Mouse (Mus musculus) hindbrain, embryonic 16.5 days (tissue): ENCODE measurements around the gene Duoxa2. TPM values are rescaled to one million over a fixed set of nuclear protein-coding genes. Genes with fewer than 3 reads are reported as not detected.
A peak's percentile ranks its signal among the peaks of the same experiment; 100 is the strongest.
"Not testable (repeated sequence)": the region's sequence is repeated elsewhere in the genome, so short reads cannot be mapped to it uniquely, and the experiment has no call there.

Experiments used
- ATAC-seq: fragments of 200-750 bp; cut with Nextera tagmentation; 2 replicates; pipeline ENCODE4 v1.8.0; 2017; ENCODE audit warnings: moderate TSS enrichment, moderate library complexity
- H3K27ac ChIP-seq: fragments of 300-500 bp; sonication (generic); 2 replicates; pipeline ENCODE4 v1.5.1; 2014; ENCODE audit warnings: low read depth, mild to moderate bottlenecking, control low read depth, low read length, moderate library complexity
- H3K27me3 ChIP-seq: fragments of 300-500 bp; sonication (generic); replicated peaks from 2 replicates; pipeline ENCODE4 v1.6.1; 2014; ENCODE audit warnings: low read length; ENCODE audit not compliant: control insufficient read depth, insufficient read depth
- H3K36me3 ChIP-seq: fragments of 300-500 bp; sonication (generic); 2 replicates; pipeline ENCODE4 v1.6.1; 2014; ENCODE audit warnings: mild to moderate bottlenecking, low read length, moderate library complexity, mixed read lengths; ENCODE audit not compliant: control insufficient read depth, insufficient read depth
- H3K4me1 ChIP-seq: fragments of 300-500 bp; sonication (generic); 2 replicates; pipeline ENCODE4 v1.6.1; 2014; ENCODE audit warnings: low read depth, low read length; ENCODE audit not compliant: control insufficient read depth, insufficient read depth
- H3K4me2 ChIP-seq: fragments of 300-500 bp; sonication (generic); 2 replicates; pipeline ENCODE4 v1.6.1; 2014; ENCODE audit warnings: mild to moderate bottlenecking, low read length, control low read depth, moderate library complexity
- H3K4me3 ChIP-seq: fragments of 300-500 bp; sonication (generic); 2 replicates; pipeline ENCODE4 v1.5.1; 2014; ENCODE audit warnings: mild to moderate bottlenecking, low read length, control low read depth, moderate library complexity
- H3K9ac ChIP-seq: fragments of 300-500 bp; sonication (generic); 2 replicates; pipeline ENCODE4 v1.6.1; 2014; ENCODE audit warnings: low read depth, mild to moderate bottlenecking, control low read depth, low read length, moderate library complexity
- H3K9me3 ChIP-seq: fragments of 300-500 bp; sonication (generic); 2 replicates; pipeline ENCODE4 v1.6.1; 2014; ENCODE audit warnings: mild to moderate bottlenecking, low read length, moderate library complexity; ENCODE audit not compliant: control insufficient read depth
- WGBS: fragments of 180-500 bp; shearing (Covaris S2); extraction: QIAGEN DNeasy Blood & Tissue Kit; methylation state at CpG from one replicate; pipeline ENCODE4 v1.1.7; 2014; 5-methylcytosine and 5-hydroxymethylcytosine counted together
- polyA plus RNA-seq: library from polyadenylated mRNA; unstranded; fragments of >200 nt; fragmentation: Nextera tagmentation; extraction: Ambion mirVana; gene quantifications from 2 replicates; pipeline ENCODE4 v1.2.1, GENCODE M21; 2015

Duoxa2 gene
- polyA plus RNA-seq, 1 experiment from 2014 or later, result 0.36 TPM

DNA sequence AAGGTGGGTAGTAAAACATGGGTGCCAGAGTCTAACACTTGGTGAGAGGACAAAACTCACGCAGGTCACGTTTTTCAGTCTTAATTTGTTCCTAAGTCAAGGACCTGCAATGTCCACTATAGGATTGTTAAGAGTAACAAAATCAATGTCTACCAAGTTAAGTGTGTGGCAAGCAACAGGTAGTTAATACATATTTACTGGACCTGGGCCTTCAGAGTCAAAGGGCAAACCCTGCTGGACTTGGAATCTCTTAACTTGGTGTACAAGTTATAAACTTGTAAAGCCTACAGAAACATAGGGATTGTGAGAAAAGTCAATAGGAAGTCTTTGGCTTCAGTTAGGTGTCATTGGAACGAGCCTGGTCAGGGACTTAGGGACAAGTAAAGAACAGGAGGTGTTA is 25.9 kb downstream of the Duoxa2 start:
- no peak overlapping the region for H3K9ac ChIP-seq
- no peak for ATAC-seq
- H3K27ac ChIP-seq, result no peak overlapping the region
- H3K27me3 ChIP-seq, result no peaks in the 10 kb centered on the region
- H3K9me3 ChIP-seq, result no peaks in the 10 kb centered on the region
- H3K4me3 ChIP-seq, result no peak overlapping the region
- no peak overlapping the region for H3K4me2 ChIP-seq
- no peaks in the 10 kb centered on the region for H3K4me1 ChIP-seq
- 74% methylated on average over 3 of the region's 3 CpGs for WGBS
- H3K36me3 ChIP-seq, result no peaks in the 10 kb centered on the region

GRCm38 (mm10) chr2:122325361-122325760 is 26.7 kb downstream of the Duoxa2 start:
- no peak for ATAC-seq
- Histone ChIP-seq H3K4me3 (no peak overlapping the region), H3K4me1 (no peaks in the 10 kb centered on the region), H3K4me2 (no peak overlapping the region), H3K36me3 (no peaks in the 10 kb centered on the region), H3K9ac (no peak overlapping the region), H3K27me3 (no peaks in the 10 kb centered on the region), H3K27ac (no peak overlapping the region), H3K9me3 (no peaks in the 10 kb centered on the region)
- 75% methylated on average over 2 of the region's 2 CpGs for WGBS

- WGBS, result 68% methylated on average over 3 of the region's 3 CpGs
- H3K27me3 ChIP-seq, result no peaks in the 10 kb centered on the region
Observed at GRCm38 (mm10) chr2:122327986-122328385, 29.3 kb downstream of the Duoxa2 start.

DNA sequence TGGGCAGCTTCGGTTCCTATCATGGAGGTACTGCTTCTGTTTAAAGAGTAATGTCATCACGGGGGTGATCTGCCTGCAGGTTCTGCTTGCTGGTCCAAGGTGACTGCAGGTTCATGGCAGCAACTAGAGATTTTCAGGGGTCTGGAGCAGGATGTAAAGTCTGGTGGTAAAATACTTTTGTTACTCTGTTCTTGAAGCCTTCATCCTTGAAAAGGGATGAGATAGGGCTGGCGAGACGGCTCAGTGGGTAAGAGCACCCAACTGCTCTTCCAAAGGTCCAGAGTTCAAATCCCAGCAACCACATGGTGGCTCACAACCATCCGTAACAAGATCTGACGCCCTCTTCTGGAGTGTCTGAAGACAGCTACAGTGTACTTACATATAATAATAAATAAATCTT is 31.6 kb downstream of the Duoxa2 start:
- not testable (repeated sequence) for H3K36me3 ChIP-seq, H3K9ac ChIP-seq, H3K27me3 ChIP-seq, H3K4me2 ChIP-seq, H3K27ac ChIP-seq, H3K9me3 ChIP-seq, ATAC-seq, H3K4me1 ChIP-seq, H3K4me3 ChIP-seq
- whole genome bisulfite sequencing, result 89% methylated on average over 4 of the region's 6 CpGs

More at GRCm38 (mm10) chr2:122327986-122328385, 29.3 kb downstream of the Duoxa2 start:
- Histone ChIP-seq H3K27ac (no peak overlapping the region), H3K36me3 (no peaks in the 10 kb centered on the region), H3K9ac (no peak overlapping the region), H3K4me1 (no peaks in the 10 kb centered on the region), H3K9me3 (no peaks in the 10 kb centered on the region), H3K4me3 (no peak overlapping the region), H3K4me2 (no peak overlapping the region)
- no peak for ATAC-seq

GRCm38 (mm10) chr2:122332222-122332621 is 33.5 kb downstream of the Duoxa2 start:
- Histone ChIP-seq H3K9me3 (no peaks in the 10 kb centered on the region), H3K4me2 (no peak overlapping the region)

DNA sequence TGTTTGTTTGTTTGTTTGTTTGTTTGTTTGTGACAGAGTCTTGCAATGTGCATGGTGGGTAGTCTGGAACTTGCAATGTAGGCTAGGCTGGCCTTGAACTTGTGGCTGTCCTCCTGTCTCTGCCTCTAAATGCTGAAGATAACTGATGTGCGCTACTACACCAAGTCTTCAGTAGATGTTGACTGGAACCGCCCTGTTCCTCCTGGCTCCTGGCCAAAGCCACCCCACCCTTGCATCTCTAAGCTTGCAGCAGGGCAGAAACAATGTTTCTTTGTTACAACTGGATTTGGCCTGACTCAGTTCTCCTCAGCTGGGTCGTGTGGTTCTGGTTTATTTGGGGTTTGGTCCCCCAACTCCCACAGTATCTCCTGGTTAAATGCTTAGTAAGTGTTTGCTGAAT is 35.5 kb downstream of the Duoxa2 start:
- H3K4me1 ChIP-seq, result no peaks in the 10 kb centered on the region
- no peaks in the 10 kb centered on the region for H3K27me3 ChIP-seq
- H3K36me3 ChIP-seq, result no peaks in the 10 kb centered on the region
- no peak overlapping the region for H3K4me2 ChIP-seq
- H3K9ac ChIP-seq, result no peak overlapping the region
- no peak for ATAC-seq
- 61% methylated on average over 3 of the region's 3 CpGs for WGBS
- no peak overlapping the region for H3K4me3 ChIP-seq
- no peaks in the 10 kb centered on the region for H3K9me3 ChIP-seq
- no peak overlapping the region for H3K27ac ChIP-seq

More at GRCm38 (mm10) chr2:122332222-122332621, 33.5 kb downstream of the Duoxa2 start:
- Histone ChIP-seq H3K4me3 (no peak overlapping the region), H3K9ac (no peak overlapping the region), H3K27ac (no peak overlapping the region), H3K4me1 (no peaks in the 10 kb centered on the region), H3K36me3 (no peaks in the 10 kb centered on the region), H3K27me3 (no peaks in the 10 kb centered on the region)
- 93% methylated on average over 3 of the region's 3 CpGs for WGBS
- no peak for ATAC-seq

DNA sequence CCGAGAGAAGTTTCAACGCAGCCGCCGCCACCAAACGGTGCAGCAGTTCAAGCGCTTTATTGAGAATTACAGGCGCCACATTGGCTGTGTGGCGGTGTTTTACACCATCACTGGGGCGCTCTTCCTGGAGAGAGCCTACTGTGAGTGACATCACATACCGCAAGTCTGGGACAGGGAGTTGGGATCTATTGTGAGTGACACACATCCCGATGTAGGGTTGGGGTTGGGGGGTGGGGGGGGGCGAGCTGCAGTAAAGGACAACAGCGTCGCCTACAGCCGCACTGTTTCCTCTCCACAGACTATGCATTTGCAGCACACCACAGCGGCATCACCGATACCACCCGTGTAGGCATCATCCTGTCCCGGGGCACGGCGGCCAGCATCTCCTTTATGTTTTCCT is 38.6 kb downstream of the Duoxa2 start:
- Histone ChIP-seq H3K27ac (no peak overlapping the region), H3K4me2 (peak overlapping the region; percentile 35), H3K27me3 (no peaks in the 10 kb centered on the region), H3K9ac (no peak overlapping the region), H3K4me3 (peak overlapping the region; percentile 9; the same call in 1 of the 2 replicates), H3K9me3 (no peaks in the 10 kb centered on the region), H3K36me3 (no peaks in the 10 kb centered on the region), H3K4me1 (no peaks in the 10 kb centered on the region)
- no peak; the same call in 1 of the 2 replicates for ATAC-seq
- WGBS, result 57% methylated on average over 21 of the region's 21 CpGs

DNA sequence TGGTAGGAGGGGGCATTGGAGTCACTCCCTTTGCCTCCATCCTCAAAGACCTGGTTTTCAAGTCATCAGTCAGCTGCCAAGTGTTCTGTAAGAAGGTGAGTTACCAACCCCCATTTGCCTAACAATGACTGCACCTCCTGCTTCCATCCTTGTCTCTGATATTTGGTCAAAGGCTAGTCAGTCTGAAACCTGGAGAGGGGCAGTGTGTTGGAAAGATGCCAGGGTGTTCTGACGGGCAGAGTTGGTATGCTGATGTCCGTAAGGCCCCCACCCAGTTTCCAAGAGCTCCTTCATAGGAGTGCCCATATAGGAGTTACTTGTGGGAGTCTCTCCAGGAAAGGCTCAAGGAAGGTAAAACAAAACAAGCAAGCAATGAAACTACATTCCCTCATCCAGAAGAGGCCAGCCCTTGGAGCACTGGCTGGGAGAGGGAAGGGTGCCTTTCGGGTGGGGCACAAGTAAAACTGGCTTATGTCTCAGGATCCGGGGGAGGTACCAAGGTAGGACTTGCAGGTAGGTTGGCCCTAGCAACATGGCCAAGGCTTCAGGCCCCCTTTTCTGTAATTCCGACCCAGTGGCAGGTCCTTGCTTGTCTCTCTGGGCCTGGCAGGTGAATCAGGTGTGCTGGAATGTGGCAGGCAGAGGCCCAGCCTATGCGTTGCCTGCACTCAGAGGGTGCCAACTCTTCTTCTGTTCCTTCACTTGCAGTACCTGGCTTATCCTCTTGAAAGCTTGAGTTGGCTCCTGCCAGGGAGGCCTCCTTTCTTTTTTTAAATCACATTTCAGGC is 46.6 kb downstream of the Duoxa2 start:
- H3K36me3 ChIP-seq, result no peaks in the 10 kb centered on the region
- peaks cover 21% of the 10 kb centered on the region for H3K4me1 ChIP-seq
- no peak overlapping the region for H3K4me3 ChIP-seq
- no peak overlapping the region for H3K27ac ChIP-seq
- H3K9me3 ChIP-seq, result no peaks in the 10 kb centered on the region
- H3K4me2 ChIP-seq, result no peak overlapping the region
- no peak overlapping the region for H3K9ac ChIP-seq
- WGBS, result 86% methylated on average over 6 of the region's 6 CpGs
- ATAC-seq, result no peak
- no peaks in the 10 kb centered on the region; the same call in 1 of the 2 replicates for H3K27me3 ChIP-seq

DNA sequence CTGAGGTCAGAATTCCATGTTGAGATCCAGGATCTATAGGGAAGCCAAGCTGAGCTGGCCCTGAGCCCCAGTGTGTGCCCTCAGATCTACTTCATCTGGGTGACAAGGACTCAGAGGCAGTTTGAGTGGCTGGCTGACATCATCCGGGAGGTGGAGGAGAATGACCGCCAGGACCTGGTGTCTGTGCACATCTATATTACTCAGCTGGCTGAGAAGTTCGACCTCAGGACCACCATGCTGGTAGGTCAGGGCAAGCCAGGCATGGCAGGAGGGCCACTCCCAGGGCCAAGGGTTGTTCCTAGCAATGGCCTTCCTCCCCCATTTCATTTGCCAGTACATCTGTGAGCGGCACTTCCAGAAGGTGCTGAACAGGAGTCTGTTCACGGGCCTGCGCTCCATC is 47.5 kb downstream of the Duoxa2 start:
- H3K27ac ChIP-seq, ATAC-seq, H3K36me3 ChIP-seq, H3K9ac ChIP-seq, H3K4me2 ChIP-seq, H3K9me3 ChIP-seq, H3K27me3 ChIP-seq, H3K4me3 ChIP-seq: not testable (repeated sequence)
- peaks cover 25% of the 10 kb centered on the region for H3K4me1 ChIP-seq
- 77% methylated on average over 6 of the region's 6 CpGs for WGBS
